Mouse (Mus musculus): ENCODE data around the gene Mal.

DNA sequence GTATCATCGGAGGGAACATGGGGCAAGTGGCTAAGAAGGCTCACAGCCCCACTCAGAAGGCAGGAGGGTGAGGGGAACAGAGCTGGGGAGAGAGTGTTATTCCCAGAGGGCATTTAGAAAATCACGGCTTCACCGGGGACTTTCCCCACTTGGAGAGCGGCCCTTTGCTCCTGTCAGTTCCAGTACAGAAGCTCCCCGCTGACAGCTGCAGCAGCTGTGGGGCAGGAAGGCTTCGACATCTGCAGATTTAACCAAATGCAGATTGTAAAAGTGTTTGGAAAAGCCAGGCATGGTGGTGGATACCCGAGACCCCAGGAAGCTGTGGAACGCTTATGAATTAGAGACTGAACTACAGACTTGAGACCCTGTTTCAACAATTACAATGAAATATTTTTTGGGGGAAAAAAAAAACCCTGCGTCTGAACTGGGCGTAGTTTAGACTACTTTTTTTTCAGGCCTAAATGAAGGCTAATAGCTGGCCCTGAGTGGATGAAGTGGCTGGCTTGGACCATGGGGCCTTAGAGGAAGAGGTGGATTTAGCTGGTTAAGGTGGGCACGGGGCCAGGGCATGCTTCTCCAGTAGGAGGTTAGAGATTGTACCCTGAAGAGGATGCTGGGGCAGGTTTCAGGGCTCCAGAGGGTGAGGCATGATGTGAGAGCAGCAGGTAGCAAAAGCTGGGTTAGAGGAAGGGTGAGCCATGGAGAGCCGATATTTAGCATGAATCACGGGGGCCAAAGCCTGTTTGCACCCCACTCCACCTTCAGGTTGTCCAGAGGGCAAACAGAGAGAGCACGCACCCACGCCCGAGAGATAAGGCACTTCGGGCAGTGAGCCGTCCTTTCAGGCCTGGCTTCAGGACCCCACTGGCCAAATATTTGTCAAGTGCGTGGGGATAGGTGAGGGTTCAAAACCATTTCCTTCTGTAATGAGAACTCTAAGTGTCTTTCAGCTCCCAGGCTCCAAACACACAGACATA, 12.5 kb downstream of the Mal start:
- TF ChIP-seq POLR2A (IDR thresholded peaks at IDR 0.05; ENCODE audit: extremely low read depth, insufficient read depth, low read length), result no peak
- no peak for TF ChIP-seq CTCF (IDR thresholded peaks at IDR 0.05; ENCODE audit: low read depth, low read length)
